Mouse (Mus musculus): ENCODE data around the gene Clic6.

DNA sequence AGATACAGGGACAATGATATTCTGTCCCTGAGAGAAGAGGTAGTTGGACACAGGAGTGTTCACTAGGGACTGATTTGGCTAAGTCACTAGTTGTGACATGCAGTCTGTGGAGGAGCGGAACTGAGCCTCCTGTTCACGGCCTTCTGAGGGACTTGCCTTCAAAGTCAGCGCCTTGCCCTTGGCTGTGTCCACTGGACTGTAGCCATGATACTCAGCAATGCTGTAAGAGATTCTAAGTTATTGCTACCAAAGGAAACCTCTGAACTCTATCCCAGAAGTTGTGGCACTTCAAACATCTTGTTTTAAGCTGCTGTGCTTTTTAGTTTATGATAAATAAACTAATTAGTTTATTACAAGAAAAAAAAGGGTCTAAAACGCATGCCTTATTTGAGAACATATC is 102.3 kb downstream of the Clic6 start:
- TF ChIP-seq POLR2A (IDR thresholded peaks at IDR 0.05; ENCODE audit: low read depth, low read length) (no peak), CTCF (IDR thresholded peaks at IDR 0.05; ENCODE audit: extremely low read depth, insufficient read depth, insufficient read length, insufficient replicate concordance) (no peak)
